Mouse (Mus musculus) embryo, embryonic 9.5 days (tissue): ENCODE measurements around the gene Olfr624.
"Not testable (repeated sequence)": the region's sequence is repeated elsewhere in the genome, so short reads cannot be mapped to it uniquely, and the experiment has no call there.

Experiments
- DNase-seq: peaks from one replicate; pipeline ENCODE4 v3.0.0-alpha.2; 2017; ENCODE audit errors: extremely low spot score

The Olfr624 gene

GRCm38 (mm10) chr7:103671091-103671490 lies at the start of gene Olfr624:
Gene Olfr624 (minus strand): TSS chr7:103671191.
- no peak for DNase-seq

- DNase-seq = not testable (repeated sequence)
Observed at GRCm38 (mm10) chr7:103716398-103716797, 45.4 kb upstream of the Olfr624 start.

GRCm38 (mm10) chr7:103714371-103714770 lies 43.4 kb upstream of the Olfr624 start, which contains the start of gene Olfr243:
Gene Olfr243 (plus strand): TSS chr7:103714671.
- DNase-seq = no peak

- DNase-seq = peak; percentile 1
Observed at GRCm38 (mm10) chr7:103712024-103712423, 41.0 kb upstream of the Olfr624 start.

DNA sequence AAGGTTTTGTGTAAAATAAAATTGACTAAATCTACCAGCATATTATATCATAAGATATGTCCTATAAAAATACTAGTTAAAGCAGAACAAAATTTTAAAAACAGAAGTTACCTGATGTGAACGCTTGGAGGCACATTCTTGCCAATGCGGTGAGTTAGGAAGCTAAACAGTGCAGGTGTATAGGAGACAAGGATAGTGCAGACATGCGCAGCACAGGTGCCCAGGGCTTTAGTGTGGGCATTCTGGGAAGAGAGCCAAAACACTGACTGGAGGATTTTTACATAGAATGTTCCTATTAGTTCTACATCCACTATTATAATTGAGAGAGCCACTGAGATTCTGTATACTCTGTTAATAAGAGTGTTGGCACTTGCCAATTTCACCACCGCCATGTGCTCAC lies 28.5 kb upstream of the Olfr624 start:
- DNase-seq = no peak

DNA sequence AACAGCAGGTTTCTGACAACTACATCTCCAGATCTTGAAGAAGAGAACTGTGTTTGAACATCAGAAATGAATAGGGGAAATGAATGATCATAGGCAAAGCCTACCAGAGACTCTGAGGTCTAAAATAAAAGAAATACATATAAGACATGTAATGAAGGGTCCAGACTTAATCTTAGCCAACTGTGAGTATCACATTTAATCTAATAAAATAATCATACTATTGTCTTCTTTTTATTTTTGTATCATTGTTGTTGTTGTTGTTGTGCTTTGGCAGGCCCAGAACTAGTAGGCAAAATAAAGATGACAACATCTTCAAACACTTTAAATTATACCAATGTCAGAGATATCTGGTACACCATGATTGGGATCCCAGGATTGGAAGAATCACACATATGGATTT lies 11.4 kb upstream of the Olfr624 start, which contains the start of gene Olfr625-ps1:
Gene Olfr625-ps1, plus strand, starts transcription at position 301 of the 400 bp plus-strand sequence.
- DNase-seq = no peak

DNA sequence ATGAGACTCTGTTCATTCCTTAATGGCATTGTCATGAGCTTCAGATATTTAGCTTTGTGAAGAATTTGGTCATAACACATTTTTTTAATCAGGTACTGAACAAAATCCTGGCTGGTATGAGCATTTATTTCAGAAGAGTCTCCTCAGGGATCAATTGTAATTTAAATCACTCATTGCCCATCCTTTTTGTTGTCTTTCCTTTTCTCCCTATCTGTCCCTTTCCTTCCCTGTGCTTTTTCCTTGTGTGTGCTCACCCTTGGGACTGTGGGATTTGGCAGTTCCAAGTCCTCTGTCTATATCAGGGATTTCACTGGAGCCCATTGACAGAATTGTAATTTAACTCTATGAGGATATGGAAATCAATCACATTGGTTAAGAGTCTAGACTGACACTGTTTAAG lies 7.4 kb downstream of the Olfr624 start, which contains the start of gene Olfr623:
Gene Olfr623, minus strand, starts transcription at position 101 of the 400 bp plus-strand sequence.
- no peak for DNase-seq

- no peak for DNase-seq
Observed at GRCm38 (mm10) chr7:103644070-103644469, 26.9 kb downstream of the Olfr624 start.

DNA sequence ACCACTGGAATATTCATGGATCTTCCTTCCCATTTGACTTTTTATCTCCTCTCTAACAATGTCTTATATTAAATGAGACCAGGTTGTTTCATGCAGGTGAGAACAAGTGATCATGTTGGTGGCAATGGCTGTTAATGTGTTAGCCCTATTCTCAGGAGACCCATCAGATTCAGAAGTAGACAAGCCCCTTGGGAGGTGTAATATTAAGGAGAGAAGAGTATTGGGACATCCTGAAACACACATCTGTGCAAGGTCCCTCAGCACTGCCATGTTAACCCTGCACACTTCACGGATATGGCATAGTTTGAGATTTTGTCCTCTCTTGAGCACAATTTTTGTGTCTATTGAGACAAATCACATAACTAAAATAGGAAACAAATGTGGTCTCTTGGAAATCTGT lies 28.4 kb downstream of the Olfr624 start, which contains the start of gene Olfr622:
Gene Olfr622, minus strand, starts transcription at position 101 of the 400 bp plus-strand sequence.
- DNase-seq = no peak

- no peak for DNase-seq
Observed at GRCm38 (mm10) chr7:103636795-103637194, 34.2 kb downstream of the Olfr624 start.
